Mouse (Mus musculus) liver, embryonic 14.5 days (tissue): ENCODE results near the gene Guca2b. TPM values are rescaled to one million over a fixed set of nuclear protein-coding genes. Genes with fewer than 3 reads are reported as not detected.
A peak's percentile ranks its signal among the peaks of the same experiment; 100 is the strongest.

Source experiments
- ATAC-seq: fragments of 200-750 bp; cut with Nextera tagmentation; 2 replicates; pipeline ENCODE4 v1.8.0; 2017; ENCODE audit warnings: moderate number of reproducible peaks, mild to moderate bottlenecking, moderate library complexity; ENCODE audit not compliant: insufficient read depth
- DNase-seq, 3 experiments: peaks; one replicate each; pipeline ENCODE4 v3.0.0-alpha.2; 2012 to 2013; ENCODE audit warnings: low read depth in 3 of 3, low spot score in 3 of 3
- H3K27ac ChIP-seq: fragments of 300-500 bp; sonication (generic); 2 replicates; pipeline ENCODE4 v1.5.1; 2014; ENCODE audit warnings: moderate library complexity, mild to moderate bottlenecking, control low read depth, inconsistent platforms
- H3K27me3 ChIP-seq: fragments of 300-500 bp; sonication (generic); 2 replicates; pipeline ENCODE4 v1.6.1; 2014; ENCODE audit warnings: mild to moderate bottlenecking, low read length, moderate library complexity; ENCODE audit not compliant: control insufficient read depth, insufficient read depth
- H3K36me3 ChIP-seq: fragments of 300-500 bp; sonication (generic); replicated peaks from 2 replicates; pipeline ENCODE4 v1.6.1; 2014; ENCODE audit warnings: low read depth; ENCODE audit not compliant: control insufficient read depth, insufficient read depth
- H3K4me1 ChIP-seq, 2 experiments: fragments of 200-500 bp in 1 of 2; fragments of 300-500 bp in 1 of 2; sonication (generic) in 1 of 2; replicated peaks; 2 replicates each; pipeline ENCODE4 v1.6.1; 2012 to 2014; ENCODE audit warnings: antibody characterized with exemption in 1 of 2, inconsistent platforms in 1 of 2, low read length in 1 of 2; ENCODE audit not compliant: control insufficient read depth in 2 of 2, insufficient read depth in 2 of 2
- H3K4me2 ChIP-seq: fragments of 300-500 bp; sonication (generic); 2 replicates; pipeline ENCODE4 v1.6.1; 2014; ENCODE audit warnings: low read depth, mild to moderate bottlenecking, control low read depth, moderate library complexity
- H3K4me3 ChIP-seq, 2 experiments: fragments of 200-500 bp in 1 of 2; fragments of 300-500 bp in 1 of 2; sonication (generic) in 1 of 2; 2 replicates each; pipeline ENCODE4 v1.5.1; 2012 to 2014; ENCODE audit warnings: low read depth in 2 of 2, low read length in 2 of 2, mild to moderate bottlenecking in 2 of 2, control low read depth in 1 of 2, inconsistent platforms in 1 of 2, moderate library complexity in 1 of 2; ENCODE audit not compliant: insufficient read depth in 1 of 2
- H3K9ac ChIP-seq: fragments of 300-500 bp; sonication (generic); replicated peaks from 2 replicates; pipeline ENCODE4 v1.6.1; 2014; ENCODE audit warnings: mild to moderate bottlenecking, control low read depth, moderate library complexity
- H3K9me3 ChIP-seq: fragments of 300-500 bp; sonication (generic); 2 replicates; pipeline ENCODE4 v1.6.1; 2016; ENCODE audit warnings: low read length, mixed read lengths; ENCODE audit not compliant: control insufficient read depth
- CTCF ChIP-seq: IDR thresholded peaks from 2 replicates; pipeline ENCODE4 v1.5.1; 2016; ENCODE audit warnings: antibody characterized with exemption, low read depth, control low read depth
- EP300 ChIP-seq: IDR thresholded peaks from 2 replicates; pipeline ENCODE4 v1.6.1; 2016; ENCODE audit warnings: antibody characterized with exemption, low read depth
- WGBS: fragments of 180-500 bp; shearing (Covaris S2); extraction: QIAGEN DNeasy Blood & Tissue Kit; methylation state at CpG from one replicate; pipeline ENCODE4 v1.1.7; 2014; ENCODE audit not compliant: insufficient replicate concordance; 5-methylcytosine and 5-hydroxymethylcytosine counted together
- polyA plus RNA-seq, 2 experiments: library from polyadenylated mRNA; depleted of rRNA in 1 of 2; stranded (reverse) in 1 of 2; unstranded in 1 of 2; fragments of >200 nt; fragmentation: Nextera tagmentation in 1 of 2; extraction: Ambion mirVana in 1 of 2; gene quantifications; 2 replicates each; pipeline versions ENCODE4 v1.2.1 to v1.2.3; 2012 to 2014

Gene Guca2b
- polyA plus RNA-seq, 2 experiments = 0.12 TPM; not detected in 1

DNA sequence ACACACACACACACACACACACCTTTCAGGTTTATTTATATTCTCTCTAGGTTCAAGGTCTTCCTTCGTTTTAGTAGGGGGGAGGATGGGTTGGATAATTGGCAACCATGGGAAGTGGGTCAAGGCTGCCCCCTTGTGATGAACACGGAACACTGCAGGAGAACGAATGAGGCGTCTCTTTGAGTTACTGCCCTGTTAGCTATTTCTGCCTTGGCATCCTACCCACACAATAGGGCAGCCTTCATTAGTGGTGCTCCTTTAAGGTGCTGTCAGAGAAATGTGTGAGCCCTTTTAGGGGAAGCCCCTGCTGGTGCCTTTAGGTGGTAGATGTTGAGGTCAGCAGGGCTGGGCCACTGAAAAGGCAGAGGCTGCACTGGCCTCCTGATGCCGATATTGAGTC lies 8.7 kb upstream of the Guca2b start:
- 20% methylated on average over 5 of the region's 5 CpGs for WGBS
- H3K27ac ChIP-seq = no peak overlapping the region
- H3K4me1 ChIP-seq = no peaks in the 10 kb centered on the region
- DNase-seq (no peak), ATAC-seq (no peak)
- no peaks in the 10 kb centered on the region for H3K9me3 ChIP-seq
- H3K4me3 ChIP-seq = no peak overlapping the region
- no peaks in the 10 kb centered on the region for H3K36me3 ChIP-seq
- H3K4me2 ChIP-seq = no peak overlapping the region
- TF ChIP-seq EP300 = no peak
- TF ChIP-seq CTCF = peak; percentile 75
- H3K27me3 ChIP-seq = no peaks in the 10 kb centered on the region
- H3K9ac ChIP-seq = no peak overlapping the region

DNA sequence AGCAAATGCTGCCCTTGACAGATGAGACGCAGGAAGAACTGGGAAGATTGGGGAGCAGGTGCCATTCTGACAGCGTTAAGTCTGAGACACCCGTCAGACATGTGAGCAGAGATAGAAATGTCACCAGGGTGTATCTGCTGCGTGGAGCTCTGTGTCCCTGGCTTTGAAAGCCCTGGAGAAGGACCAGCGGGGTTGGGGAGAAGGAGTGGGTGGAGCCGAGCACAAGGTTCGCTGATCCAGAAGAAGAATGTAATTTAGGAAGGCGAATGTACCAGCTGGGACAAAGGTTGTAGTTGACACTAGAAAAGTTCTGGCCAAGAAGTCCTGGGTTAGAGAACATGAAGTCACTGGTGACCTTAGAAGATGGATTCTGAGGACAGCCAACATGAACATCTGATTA lies 7.4 kb upstream of the Guca2b start:
- H3K9ac ChIP-seq = no peak overlapping the region
- no peak for TF ChIP-seq CTCF
- TF ChIP-seq EP300 = no peak
- H3K27ac ChIP-seq = no peak overlapping the region
- H3K4me2 ChIP-seq = no peak overlapping the region
- no peak for DNase-seq
- no peaks in the 10 kb centered on the region for H3K9me3 ChIP-seq
- H3K4me1 ChIP-seq = no peaks in the 10 kb centered on the region
- 54% methylated on average over 8 of the region's 8 CpGs for WGBS
- H3K36me3 ChIP-seq = no peaks in the 10 kb centered on the region
- no peaks in the 10 kb centered on the region for H3K27me3 ChIP-seq
- no peak overlapping the region for H3K4me3 ChIP-seq
- no peak for ATAC-seq

DNA sequence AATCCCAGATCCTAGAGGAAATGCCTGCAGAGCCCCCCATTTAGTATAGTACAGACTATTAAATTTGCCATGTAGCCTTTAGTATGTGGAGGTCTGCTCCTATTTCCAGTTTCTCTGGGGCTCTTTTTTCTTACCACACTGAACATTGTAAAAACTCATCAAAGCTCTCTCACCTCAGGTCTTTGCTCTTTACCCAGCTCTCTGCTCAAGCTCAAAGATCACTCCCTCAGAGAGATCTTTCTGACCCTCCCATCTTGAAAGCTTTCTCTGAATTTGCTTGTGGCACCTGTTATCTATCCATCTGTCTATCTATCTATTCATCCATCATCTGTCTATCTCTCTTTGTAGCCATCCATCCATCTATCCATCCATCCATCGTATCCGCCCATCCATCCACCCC lies 6.4 kb upstream of the Guca2b start:
- no peak overlapping the region for H3K4me2 ChIP-seq
- WGBS = 74% methylated on average over 2 of the region's 2 CpGs
- no peaks in the 10 kb centered on the region for H3K36me3 ChIP-seq
- ATAC-seq (no peak), DNase-seq (no peak)
- H3K4me1 ChIP-seq = no peaks in the 10 kb centered on the region
- H3K27ac ChIP-seq = no peak overlapping the region
- TF ChIP-seq CTCF = no peak
- no peak for TF ChIP-seq EP300
- H3K9me3 ChIP-seq = no peaks in the 10 kb centered on the region
- H3K27me3 ChIP-seq = no peaks in the 10 kb centered on the region
- no peak overlapping the region for H3K4me3 ChIP-seq
- H3K9ac ChIP-seq = no peak overlapping the region

DNA sequence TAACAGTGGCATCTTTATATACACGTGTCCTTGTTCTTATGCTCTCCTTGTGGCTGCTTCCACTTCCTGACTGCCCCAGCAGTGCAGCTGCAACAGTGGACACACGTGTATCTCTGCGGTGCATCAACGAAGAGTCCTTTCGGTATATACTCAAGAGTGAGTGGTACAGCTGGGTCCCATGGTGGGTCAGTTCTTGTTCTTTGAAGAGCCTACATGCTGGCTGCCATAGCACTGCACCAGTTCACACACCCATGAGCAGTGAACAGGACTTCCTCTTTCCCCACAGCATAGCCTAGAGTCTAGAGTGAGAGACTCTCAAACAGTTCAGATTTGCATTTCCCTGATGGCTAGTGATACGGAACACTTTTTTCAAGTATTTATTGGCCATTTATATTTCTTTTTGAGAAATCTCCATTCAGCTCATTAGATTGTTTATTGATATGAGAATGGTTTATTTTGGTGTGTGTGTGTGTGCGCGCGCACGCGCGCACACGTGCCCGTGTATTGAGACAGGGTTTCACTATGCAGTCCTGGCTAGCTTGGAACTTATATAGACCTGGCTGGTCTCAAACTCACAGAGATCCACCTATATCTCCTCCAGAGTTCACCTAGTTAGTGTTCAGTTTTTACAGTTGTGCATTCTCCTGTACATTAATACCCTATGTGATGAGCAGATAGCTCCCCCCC lies 4.8 kb upstream of the Guca2b start:
- H3K9me3 ChIP-seq = no peaks in the 10 kb centered on the region
- 79% methylated on average over 14 of the region's 14 CpGs for WGBS
- H3K36me3 ChIP-seq = no peaks in the 10 kb centered on the region
- H3K4me3 ChIP-seq = no peak overlapping the region
- DNase-seq (no peak), ATAC-seq (no peak)
- no peaks in the 10 kb centered on the region for H3K4me1 ChIP-seq
- TF ChIP-seq EP300 (no peak), CTCF (no peak)
- H3K4me2 ChIP-seq = no peak overlapping the region
- no peaks in the 10 kb centered on the region for H3K27me3 ChIP-seq
- H3K9ac ChIP-seq = no peak overlapping the region
- no peak overlapping the region for H3K27ac ChIP-seq

DNA sequence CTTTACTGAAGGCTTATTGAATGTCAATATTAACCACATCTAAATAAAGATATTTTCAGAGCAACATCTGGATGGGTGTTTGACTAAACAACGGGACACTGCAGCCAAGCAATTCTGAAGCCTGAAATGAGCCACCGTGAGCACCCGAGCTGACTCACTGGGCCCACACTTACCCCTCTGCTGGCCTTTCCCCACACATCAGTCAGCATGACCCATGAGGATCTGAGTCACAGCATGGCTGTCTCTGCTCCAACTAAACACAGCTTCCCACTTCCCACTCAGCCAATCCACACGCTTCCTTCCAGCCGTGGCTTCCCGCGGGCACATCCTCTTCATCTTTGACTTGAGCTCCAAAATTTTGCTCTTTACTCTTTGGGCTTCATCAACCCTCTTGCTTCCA lies 4.2 kb upstream of the Guca2b start:
- ATAC-seq (no peak), DNase-seq (no peak)
- TF ChIP-seq EP300 = no peak
- no peak for TF ChIP-seq CTCF
- 73% methylated on average over 7 of the region's 7 CpGs for WGBS
- no peaks in the 10 kb centered on the region for H3K27me3 ChIP-seq
- H3K9me3 ChIP-seq = no peaks in the 10 kb centered on the region
- no peak overlapping the region for H3K4me3 ChIP-seq
- H3K9ac ChIP-seq = no peak overlapping the region
- no peak overlapping the region for H3K4me2 ChIP-seq
- no peaks in the 10 kb centered on the region for H3K4me1 ChIP-seq
- no peaks in the 10 kb centered on the region for H3K36me3 ChIP-seq
- H3K27ac ChIP-seq = no peak overlapping the region
